22 mouse cellular contexts compared by ENCODE assay signal in the genomic region with DNA sequence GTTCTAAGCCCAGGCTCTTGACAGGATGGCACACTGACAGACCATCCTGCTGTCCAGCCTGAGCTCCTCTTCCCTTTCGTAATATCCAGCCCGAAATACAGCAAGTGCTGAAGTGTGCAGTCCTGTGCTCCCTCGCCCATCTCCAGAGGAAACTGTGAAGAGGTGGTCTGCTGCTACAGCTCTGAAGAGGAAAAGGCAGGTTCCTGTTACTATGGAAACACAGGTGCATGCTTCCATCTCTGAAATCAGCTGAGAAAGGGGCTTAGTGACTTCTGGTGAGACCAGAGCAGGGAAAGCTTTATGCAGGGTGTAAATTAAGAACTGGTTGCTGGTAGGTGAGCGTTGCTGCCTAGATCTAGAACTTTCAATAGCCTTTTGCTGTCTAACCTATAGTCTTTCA.
A peak's percentile ranks its signal among the peaks of the same experiment; 100 is the strongest.
DNase-seq lines count a peak whose midpoint lies in the region; ATAC-seq and TF ChIP-seq lines count a peak whose summit lies in the region.
"Had no signal": no experiment of that assay in that cellular context is flagged by ENCODE, and none has a peak within 500 bp of the region (broad histone marks: within the 10 kb centered on the region; RNA-seq: fewer than 3 reads in every experiment).

No protein-coding gene starts in this region.

- WGBS in forebrain, embryonic 14.5 days: 96% methylated on average over 4 of the region's 4 CpGs
- WGBS in forebrain, embryonic 15.5 days: 88% methylated on average over 4 of the region's 4 CpGs
- 86% methylated on average over 4 of the region's 4 CpGs for WGBS in hindbrain, embryonic 16.5 days
- 87% methylated on average over 4 of the region's 4 CpGs for WGBS in hindbrain, embryonic 10.5 days
- WGBS in midbrain, embryonic 15.5 days: 86% methylated on average over 4 of the region's 4 CpGs
- 81% methylated on average over 4 of the region's 4 CpGs for WGBS in midbrain, embryonic 11.5 days
- WGBS in midbrain, postnatal 0 days: 71% methylated on average over 4 of the region's 4 CpGs

- no peaks in the 10 kb centered on the region for H3K27me3 ChIP-seq in forebrain, embryonic 14.5 days (replicated peaks; ENCODE audit: control insufficient read depth, insufficient read depth, low read length)
- no peaks in the 10 kb centered on the region for H3K27me3 ChIP-seq in forebrain, embryonic 15.5 days
- H3K27me3 ChIP-seq in hindbrain, embryonic 16.5 days (replicated peaks; ENCODE audit: control insufficient read depth, insufficient read depth, low read length): no peaks in the 10 kb centered on the region
- no peaks in the 10 kb centered on the region for H3K27me3 ChIP-seq in hindbrain, embryonic 10.5 days (ENCODE audit: insufficient read depth, poor library complexity, severe bottlenecking)
- no peaks in the 10 kb centered on the region for H3K27me3 ChIP-seq in midbrain, embryonic 15.5 days (replicated peaks)
- no peaks in the 10 kb centered on the region for H3K27me3 ChIP-seq in midbrain, embryonic 11.5 days (ENCODE audit: control insufficient read depth, insufficient read depth, low read length)
- no peaks in the 10 kb centered on the region for H3K27me3 ChIP-seq in midbrain, postnatal 0 days (ENCODE audit: insufficient read depth, low read length)
- H3K27me3 ChIP-seq: embryonic facial prominence, embryonic 12.5 days; forebrain, embryonic 12.5 days; heart, embryonic 15.5 days had no signal

- no peak overlapping the region for H3K27ac ChIP-seq in forebrain, embryonic 14.5 days (ENCODE audit: low read depth, low read length)
- H3K27ac ChIP-seq in forebrain, embryonic 15.5 days (replicated peaks): no peak overlapping the region
- 0 out of 2 replicates have a peak overlapping the region, but pooled peaks have one; percentile 6 for H3K27ac ChIP-seq in hindbrain, embryonic 16.5 days (ENCODE audit: low read depth, low read length)
- no peak overlapping the region for H3K27ac ChIP-seq in hindbrain, embryonic 10.5 days
- no peak overlapping the region for H3K27ac ChIP-seq in midbrain, embryonic 15.5 days
- no peak overlapping the region for H3K27ac ChIP-seq in midbrain, embryonic 11.5 days (ENCODE audit: low read depth, low read length)
- H3K27ac ChIP-seq in midbrain, postnatal 0 days (ENCODE audit: low read depth, low read length): no peak overlapping the region
- H3K27ac ChIP-seq: embryonic facial prominence, embryonic 12.5 days; forebrain, embryonic 12.5 days; heart, adult 2 months; heart, embryonic 15.5 days had no signal

- H3K9me3 ChIP-seq in forebrain, embryonic 14.5 days (replicated peaks; ENCODE audit: control insufficient read depth, low read length): no peaks in the 10 kb centered on the region
- H3K9me3 ChIP-seq in forebrain, embryonic 15.5 days: no peaks in the 10 kb centered on the region
- no peaks in the 10 kb centered on the region for H3K9me3 ChIP-seq in hindbrain, embryonic 16.5 days (ENCODE audit: control insufficient read depth, low read length)
- H3K9me3 ChIP-seq in hindbrain, embryonic 10.5 days: no peaks in the 10 kb centered on the region
- H3K9me3 ChIP-seq in midbrain, embryonic 15.5 days: no peaks in the 10 kb centered on the region
- no peaks in the 10 kb centered on the region for H3K9me3 ChIP-seq in midbrain, embryonic 11.5 days (ENCODE audit: control insufficient read depth, low read length)
- no peaks in the 10 kb centered on the region for H3K9me3 ChIP-seq in midbrain, postnatal 0 days (ENCODE audit: low read length)
- H3K9me3 ChIP-seq: embryonic facial prominence, embryonic 12.5 days; forebrain, embryonic 12.5 days; G1E; heart, embryonic 15.5 days had no signal

- no peak overlapping the region for H3K4me3 ChIP-seq in forebrain, embryonic 14.5 days (ENCODE audit: low read depth, low read length)
- no peak overlapping the region for H3K4me3 ChIP-seq in forebrain, embryonic 15.5 days
- no peak overlapping the region for H3K4me3 ChIP-seq in hindbrain, embryonic 16.5 days (ENCODE audit: low read length)
- no peak overlapping the region for H3K4me3 ChIP-seq in hindbrain, embryonic 10.5 days
- no peak overlapping the region for H3K4me3 ChIP-seq in midbrain, embryonic 15.5 days
- H3K4me3 ChIP-seq in midbrain, embryonic 11.5 days (ENCODE audit: low read depth, low read length): no peak overlapping the region
- no peak overlapping the region for H3K4me3 ChIP-seq in midbrain, postnatal 0 days (ENCODE audit: low read depth, low read length)
- H3K4me3 ChIP-seq: embryonic facial prominence, embryonic 12.5 days; forebrain, embryonic 12.5 days; heart, adult 2 months; heart, embryonic 15.5 days had no signal

- H3K9ac ChIP-seq in forebrain, embryonic 14.5 days (ENCODE audit: low read length): no peak overlapping the region
- H3K9ac ChIP-seq in forebrain, embryonic 15.5 days (replicated peaks): no peak overlapping the region
- H3K9ac ChIP-seq in hindbrain, embryonic 16.5 days (ENCODE audit: low read depth, low read length): no peak overlapping the region
- no peak overlapping the region for H3K9ac ChIP-seq in midbrain, embryonic 15.5 days
- H3K9ac ChIP-seq in midbrain, embryonic 11.5 days (ENCODE audit: low read length): no peak overlapping the region
- H3K9ac ChIP-seq in midbrain, postnatal 0 days (replicated peaks; ENCODE audit: low read length, poor library complexity, severe bottlenecking): no peak overlapping the region
- H3K9ac ChIP-seq: embryonic facial prominence, embryonic 12.5 days; forebrain, embryonic 12.5 days; heart, embryonic 15.5 days had no signal

- no peak for DNase-seq in forebrain, embryonic 14.5 days (ENCODE audit: low spot score)
- no peak for DNase-seq in hindbrain, embryonic 10.5 days (ENCODE audit: low spot score)
- DNase-seq in midbrain, embryonic 11.5 days (ENCODE audit: low spot score, missing footprints): no peak
- peak; percentile 46 for DNase-seq in midbrain, postnatal 0 days (ENCODE audit: low spot score)
- DNase-seq: adrenal gland, postnatal 10 days; B cell, adult 2 months; cerebellum, adult 11-12 months; cerebellum, adult 9-10 months; cerebellum, postnatal 25 days; gastrocnemius, postnatal 14 days; heart, adult 2 months; heart, postnatal 14 days had no signal

- TF ChIP-seq CTCF in midbrain, postnatal 0 days (IDR thresholded peaks at IDR 0.05): no peak

- no peak overlapping the region for H3K4me2 ChIP-seq in forebrain, embryonic 14.5 days (ENCODE audit: low read length)
- no peak overlapping the region for H3K4me2 ChIP-seq in forebrain, embryonic 15.5 days (replicated peaks)
- no peak overlapping the region for H3K4me2 ChIP-seq in hindbrain, embryonic 16.5 days (ENCODE audit: low read length)
- no peak overlapping the region for H3K4me2 ChIP-seq in midbrain, embryonic 15.5 days
- no peak overlapping the region for H3K4me2 ChIP-seq in midbrain, embryonic 11.5 days
- H3K4me2 ChIP-seq in midbrain, postnatal 0 days (ENCODE audit: low read depth, low read length, poor library complexity, severe bottlenecking): no peak overlapping the region
- H3K4me2 ChIP-seq: embryonic facial prominence, embryonic 12.5 days; forebrain, embryonic 12.5 days; heart, embryonic 11.5 days; heart, embryonic 15.5 days had no signal

- 0 out of 2 replicates have a peak, but pooled peaks have one; percentile 12 for ATAC-seq in forebrain, embryonic 14.5 days
- ATAC-seq in forebrain, embryonic 15.5 days (replicated peaks): no peak
- ATAC-seq in hindbrain, embryonic 16.5 days: peak; percentile 88
- ATAC-seq in midbrain, embryonic 15.5 days (replicated peaks): peak; percentile 74
- ATAC-seq in midbrain, embryonic 11.5 days (ENCODE audit: low FRiP score): no peak
- ATAC-seq in midbrain, postnatal 0 days (ENCODE audit: low FRiP score): peak; percentile 68
- ATAC-seq: CD4-positive, CD25-positive, alpha-beta regulatory T cell, adult 4 months; inflammation-experienced regulatory T-cells, adult 6 months had no signal

- H3K4me1 ChIP-seq in forebrain, embryonic 14.5 days (ENCODE audit: control insufficient read depth, insufficient read depth, low read length): no peaks in the 10 kb centered on the region
- H3K4me1 ChIP-seq in forebrain, embryonic 15.5 days: no peaks in the 10 kb centered on the region
- no peaks in the 10 kb centered on the region for H3K4me1 ChIP-seq in hindbrain, embryonic 16.5 days (ENCODE audit: control insufficient read depth, insufficient read depth, low read depth, low read length)
- H3K4me1 ChIP-seq in hindbrain, embryonic 10.5 days (replicated peaks): no peaks in the 10 kb centered on the region
- H3K4me1 ChIP-seq in midbrain, embryonic 15.5 days: no peaks in the 10 kb centered on the region; the same call in 1 of the 2 replicates
- H3K4me1 ChIP-seq in midbrain, embryonic 11.5 days (ENCODE audit: control insufficient read depth, insufficient read depth, low read length): no peaks in the 10 kb centered on the region
- H3K4me1 ChIP-seq in midbrain, postnatal 0 days (ENCODE audit: insufficient read depth, low read length): no peaks in the 10 kb centered on the region
- H3K4me1 ChIP-seq: embryonic facial prominence, embryonic 12.5 days; forebrain, embryonic 12.5 days; heart, embryonic 15.5 days had no signal

- no peaks in the 10 kb centered on the region for H3K36me3 ChIP-seq in forebrain, embryonic 14.5 days (ENCODE audit: control insufficient read depth, insufficient read depth, low read length)
- H3K36me3 ChIP-seq in forebrain, embryonic 15.5 days: no peaks in the 10 kb centered on the region
- no peaks in the 10 kb centered on the region for H3K36me3 ChIP-seq in hindbrain, embryonic 16.5 days (ENCODE audit: control insufficient read depth, insufficient read depth, low read length)
- no peaks in the 10 kb centered on the region for H3K36me3 ChIP-seq in hindbrain, embryonic 10.5 days
- H3K36me3 ChIP-seq in midbrain, embryonic 15.5 days (replicated peaks): no peaks in the 10 kb centered on the region
- H3K36me3 ChIP-seq in midbrain, embryonic 11.5 days (ENCODE audit: control insufficient read depth, insufficient read depth, low read length): no peaks in the 10 kb centered on the region
- no peaks in the 10 kb centered on the region for H3K36me3 ChIP-seq in midbrain, postnatal 0 days (ENCODE audit: insufficient read depth, low read length)
- H3K36me3 ChIP-seq: embryonic facial prominence, embryonic 12.5 days; forebrain, embryonic 12.5 days; G1E; heart, embryonic 15.5 days had no signal

Comparison
In these comparisons a context has a peak if more than half of its experiments do, and no peak if none do; other contexts are left out.
1. ATAC-seq: peak in forebrain, embryonic 14.5 days (single experiment), hindbrain, embryonic 16.5 days (single experiment), midbrain, embryonic 15.5 days (single experiment) and midbrain, postnatal 0 days (single experiment); none in forebrain, embryonic 15.5 days (single experiment) and midbrain, embryonic 11.5 days (single experiment).